Mouse (Mus musculus): ENCODE results near the gene Ksr1.
A peak's percentile ranks its signal among the peaks of the same experiment; 100 is the strongest.
"Not testable (repeated sequence)": the region's sequence is repeated elsewhere in the genome, so short reads cannot be mapped to it uniquely, and the experiment has no call there.

Ksr1 gene

DNA sequence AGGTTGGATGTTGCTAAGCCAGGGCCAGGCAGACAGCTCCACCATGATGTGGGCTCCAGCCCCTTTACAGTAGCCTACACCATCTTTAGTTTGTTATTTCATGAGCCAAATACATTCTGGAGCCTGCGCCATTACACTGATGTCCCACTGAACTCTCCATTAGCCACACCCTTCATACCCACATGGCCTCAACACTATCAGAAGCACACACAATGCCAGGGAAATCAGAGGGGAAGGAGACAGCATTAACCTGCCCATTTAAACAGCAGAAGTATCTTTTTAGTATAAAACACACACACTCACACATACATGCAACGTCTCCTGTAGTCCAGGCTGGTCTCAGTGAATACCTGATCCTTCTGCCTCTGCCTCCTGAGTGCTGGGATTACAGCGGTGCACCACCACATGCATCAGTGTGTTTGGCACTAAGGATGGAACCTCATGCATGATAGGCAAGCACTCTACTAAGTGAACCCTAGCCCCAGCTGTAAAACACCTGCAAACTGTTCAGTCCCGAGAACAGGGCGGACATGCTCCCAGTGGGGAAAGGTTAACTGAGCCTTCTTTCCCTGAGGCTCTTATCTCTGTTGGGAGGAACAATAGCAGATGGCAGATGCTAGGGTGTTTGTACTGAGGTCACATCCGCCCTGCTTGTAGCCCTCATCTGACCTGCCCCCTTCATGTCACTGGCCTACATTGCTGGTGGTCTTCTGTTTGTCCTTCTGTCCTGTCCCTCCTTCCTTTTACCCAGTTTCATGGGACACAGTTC is 138.0 kb downstream of the Ksr1 start:
- Histone ChIP-seq H3K36me3 (ENCODE audit: control insufficient read depth, insufficient read depth, low read length, poor library complexity, severe bottlenecking) (no peaks in the 10 kb centered on the region), H3K27me3 (ENCODE audit: control insufficient read depth, insufficient read depth, low read length, poor library complexity, severe bottlenecking) (no peaks in the 10 kb centered on the region)
- DNase-seq (ENCODE audit: low read depth, low spot score), result no peak

GRCm38 (mm10) chr11:79007356-79007755 is 138.9 kb downstream of the Ksr1 start:
- H3K36me3 ChIP-seq (ENCODE audit: control insufficient read depth, insufficient read depth, low read length, poor library complexity, severe bottlenecking); DNase-seq (ENCODE audit: low read depth, low spot score); H3K27me3 ChIP-seq (ENCODE audit: control insufficient read depth, insufficient read depth, low read length, poor library complexity, severe bottlenecking): not testable (repeated sequence)

GRCm38 (mm10) chr11:79006417-79006816 is 139.8 kb downstream of the Ksr1 start:
- Histone ChIP-seq H3K27me3 (ENCODE audit: control insufficient read depth, insufficient read depth, low read length, poor library complexity, severe bottlenecking) (no peaks in the 10 kb centered on the region), H3K36me3 (ENCODE audit: control insufficient read depth, insufficient read depth, low read length, poor library complexity, severe bottlenecking) (no peaks in the 10 kb centered on the region)
- no peak for DNase-seq (ENCODE audit: low read depth, low spot score)

GRCm38 (mm10) chr11:79005578-79006394 is 140.4 kb downstream of the Ksr1 start:
- H3K36me3 ChIP-seq (ENCODE audit: control insufficient read depth, insufficient read depth, low read length, poor library complexity, severe bottlenecking), result no peaks in the 10 kb centered on the region
- H3K27me3 ChIP-seq (ENCODE audit: control insufficient read depth, insufficient read depth, low read length, poor library complexity, severe bottlenecking), result no peaks in the 10 kb centered on the region
- peak; percentile 66 for DNase-seq (ENCODE audit: low read depth, low spot score)

DNA sequence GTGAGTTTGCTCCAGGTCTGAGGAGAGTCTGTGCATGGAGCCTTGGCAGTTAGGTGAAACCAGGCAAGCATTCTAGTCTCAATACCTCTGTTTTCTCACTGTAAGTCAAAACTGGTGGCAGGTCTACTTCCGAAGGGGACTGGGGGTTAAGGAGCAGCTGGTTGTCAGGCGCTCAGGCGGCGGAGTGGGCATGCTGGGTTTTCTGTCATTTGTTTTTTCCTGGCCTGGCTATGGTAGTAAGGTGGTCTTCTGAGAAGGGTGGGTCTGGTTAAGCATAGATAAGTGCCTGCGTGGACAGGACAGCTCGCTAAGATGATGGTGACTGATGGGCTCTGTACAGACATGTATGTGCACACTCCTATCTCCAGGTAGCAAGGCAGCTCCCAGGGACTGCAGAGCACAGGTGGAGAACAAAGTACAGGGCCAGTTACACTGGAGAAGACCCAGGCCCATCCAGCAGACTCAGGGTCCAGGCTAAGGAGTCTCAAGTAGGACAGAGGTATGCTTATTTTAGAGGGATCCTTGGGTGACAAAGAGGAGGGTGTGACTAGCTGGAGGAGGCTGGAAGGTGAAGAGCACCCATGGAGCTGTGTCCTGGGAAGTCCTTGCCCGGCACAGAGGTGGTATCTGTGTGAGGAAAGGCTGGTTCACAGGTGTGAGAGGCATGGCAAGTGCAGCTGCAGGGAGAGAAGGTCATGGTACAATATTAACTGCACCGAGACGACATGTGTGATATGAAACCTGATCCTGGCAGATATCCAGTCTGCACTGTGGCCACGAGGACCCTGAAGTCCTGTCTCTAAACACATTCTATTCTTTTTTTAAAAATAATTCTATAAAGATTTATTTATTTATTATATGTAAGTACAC is 142.2 kb downstream of the Ksr1 start:
- Histone ChIP-seq H3K36me3 (ENCODE audit: control insufficient read depth, insufficient read depth, low read length, poor library complexity, severe bottlenecking) (no peaks in the 10 kb centered on the region), H3K27me3 (ENCODE audit: control insufficient read depth, insufficient read depth, low read length, poor library complexity, severe bottlenecking) (no peaks in the 10 kb centered on the region)
- DNase-seq (ENCODE audit: low read depth, low spot score), result no peak

- peak; percentile 57 for DNase-seq (ENCODE audit: low read depth, low spot score)
- Histone ChIP-seq H3K27me3 (ENCODE audit: control insufficient read depth, insufficient read depth, low read length, poor library complexity, severe bottlenecking) (no peaks in the 10 kb centered on the region), H3K36me3 (ENCODE audit: control insufficient read depth, insufficient read depth, low read length, poor library complexity, severe bottlenecking) (no peaks in the 10 kb centered on the region)
These were observed 143.0 kb downstream of the Ksr1 start for GRCm38 (mm10) chr11:79003053-79003768.

GRCm38 (mm10) chr11:79002551-79002951 is 143.7 kb downstream of the Ksr1 start:
- DNase-seq (ENCODE audit: low read depth, low spot score), result no peak
- H3K36me3 ChIP-seq (ENCODE audit: control insufficient read depth, insufficient read depth, low read length, poor library complexity, severe bottlenecking), result no peaks in the 10 kb centered on the region
- H3K27me3 ChIP-seq (ENCODE audit: control insufficient read depth, insufficient read depth, low read length, poor library complexity, severe bottlenecking), result no peaks in the 10 kb centered on the region

GRCm38 (mm10) chr11:79001871-79002270 is 144.3 kb downstream of the Ksr1 start:
- DNase-seq (ENCODE audit: low read depth, low spot score), result no peak
- H3K27me3 ChIP-seq (ENCODE audit: control insufficient read depth, insufficient read depth, low read length, poor library complexity, severe bottlenecking), result no peaks in the 10 kb centered on the region
- no peaks in the 10 kb centered on the region for H3K36me3 ChIP-seq (ENCODE audit: control insufficient read depth, insufficient read depth, low read length, poor library complexity, severe bottlenecking)

GRCm38 (mm10) chr11:78999118-78999517 is 147.1 kb downstream of the Ksr1 start:
- H3K27me3 ChIP-seq (ENCODE audit: control insufficient read depth, insufficient read depth, low read length, poor library complexity, severe bottlenecking), result no peaks in the 10 kb centered on the region
- H3K36me3 ChIP-seq (ENCODE audit: control insufficient read depth, insufficient read depth, low read length, poor library complexity, severe bottlenecking), result no peaks in the 10 kb centered on the region
- DNase-seq (ENCODE audit: low read depth, low spot score), result no peak

- DNase-seq (ENCODE audit: low read depth, low spot score); H3K27me3 ChIP-seq (ENCODE audit: control insufficient read depth, insufficient read depth, low read length, poor library complexity, severe bottlenecking): not testable (repeated sequence)
These were observed 155.2 kb downstream of the Ksr1 start for GRCm38 (mm10) chr11:78990875-78991543.

DNA sequence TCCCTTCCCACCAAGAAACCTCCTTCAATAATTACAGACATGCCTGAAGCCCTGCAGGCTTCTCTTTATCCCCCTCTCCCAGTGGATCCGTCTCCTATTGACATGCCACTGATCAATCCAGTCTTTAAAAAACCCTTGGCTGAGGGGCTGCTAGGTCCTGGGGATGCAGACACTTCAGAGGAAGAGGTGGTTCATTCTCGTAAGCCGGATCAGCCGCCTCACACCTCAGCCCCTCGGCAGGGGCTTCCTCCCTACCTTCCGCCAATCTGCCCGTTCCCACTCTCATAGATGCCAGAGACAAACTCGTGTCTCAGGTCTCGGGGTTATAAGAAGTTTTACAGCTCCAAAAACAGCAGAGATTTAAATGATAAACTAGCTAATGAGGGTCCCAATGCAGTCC is 156.1 kb downstream of the Ksr1 start:
- H3K36me3 ChIP-seq (ENCODE audit: control insufficient read depth, insufficient read depth, low read length, poor library complexity, severe bottlenecking), result no peaks in the 10 kb centered on the region
- H3K27me3 ChIP-seq (ENCODE audit: control insufficient read depth, insufficient read depth, low read length, poor library complexity, severe bottlenecking), result no peaks in the 10 kb centered on the region
- DNase-seq (ENCODE audit: low read depth, low spot score), result no peak

More at GRCm38 (mm10) chr11:78990875-78991543, 155.2 kb downstream of the Ksr1 start:
- not testable (repeated sequence) for H3K36me3 ChIP-seq (ENCODE audit: control insufficient read depth, insufficient read depth, low read length, poor library complexity, severe bottlenecking)

DNA sequence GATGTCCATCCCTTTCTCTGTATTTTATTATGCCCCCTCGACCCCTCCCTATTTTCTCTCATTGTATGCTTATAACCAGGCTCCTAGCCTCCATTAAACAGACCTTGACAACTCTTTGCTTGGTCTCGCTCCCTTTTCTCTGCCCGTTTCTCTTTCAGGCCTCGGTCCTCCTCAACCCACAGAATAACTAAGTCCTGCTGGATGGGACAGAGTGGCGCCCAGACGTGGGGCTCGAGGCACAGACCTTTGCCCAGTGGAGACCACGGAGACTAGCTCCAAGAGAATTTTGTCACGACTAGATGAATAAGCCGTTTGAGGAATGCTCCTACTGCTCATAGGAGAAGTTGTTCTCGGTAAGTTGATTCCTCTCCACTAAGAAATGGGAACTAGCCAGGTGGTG is 157.0 kb downstream of the Ksr1 start:
- DNase-seq (ENCODE audit: low read depth, low spot score); H3K36me3 ChIP-seq (ENCODE audit: control insufficient read depth, insufficient read depth, low read length, poor library complexity, severe bottlenecking); H3K27me3 ChIP-seq (ENCODE audit: control insufficient read depth, insufficient read depth, low read length, poor library complexity, severe bottlenecking): not testable (repeated sequence)

GRCm38 (mm10) chr11:78986311-78987002 is 159.8 kb downstream of the Ksr1 start:
- Histone ChIP-seq H3K36me3 (ENCODE audit: control insufficient read depth, insufficient read depth, low read length, poor library complexity, severe bottlenecking) (no peaks in the 10 kb centered on the region), H3K27me3 (ENCODE audit: control insufficient read depth, insufficient read depth, low read length, poor library complexity, severe bottlenecking) (no peaks in the 10 kb centered on the region)
- DNase-seq (ENCODE audit: low read depth, low spot score), result no peak
